Mouse (Mus musculus): ENCODE results near the gene Vmn1r205.
"Not testable (repeated sequence)": the region's sequence is repeated elsewhere in the genome, so short reads cannot be mapped to it uniquely, and the experiment has no call there.

Gene Vmn1r205

DNA sequence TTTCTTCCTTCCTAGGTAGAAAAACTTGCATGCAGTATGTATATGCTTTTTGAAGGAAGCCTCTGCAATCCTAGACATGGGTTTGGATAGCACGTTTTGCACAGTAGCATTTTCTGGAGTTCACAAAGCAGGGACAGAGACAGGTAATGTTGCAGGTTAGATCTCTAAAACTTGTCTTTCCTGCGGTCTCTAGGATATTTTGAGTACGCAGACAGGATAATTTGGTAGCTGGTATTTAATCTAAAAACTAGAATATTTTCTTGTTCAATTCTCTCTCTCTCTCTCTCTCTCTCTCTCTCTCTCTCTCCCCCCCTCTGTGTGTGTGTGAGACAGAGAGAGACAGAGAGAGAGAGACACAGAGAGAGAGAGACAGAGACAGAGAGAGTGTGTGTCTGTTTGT is at the start of gene Vmn1r205:
TSS of gene Vmn1r205 (minus strand) at position 101 of the 400 bp plus-strand sequence.
- DNase-seq (ENCODE audit: low read depth): no peak

DNA sequence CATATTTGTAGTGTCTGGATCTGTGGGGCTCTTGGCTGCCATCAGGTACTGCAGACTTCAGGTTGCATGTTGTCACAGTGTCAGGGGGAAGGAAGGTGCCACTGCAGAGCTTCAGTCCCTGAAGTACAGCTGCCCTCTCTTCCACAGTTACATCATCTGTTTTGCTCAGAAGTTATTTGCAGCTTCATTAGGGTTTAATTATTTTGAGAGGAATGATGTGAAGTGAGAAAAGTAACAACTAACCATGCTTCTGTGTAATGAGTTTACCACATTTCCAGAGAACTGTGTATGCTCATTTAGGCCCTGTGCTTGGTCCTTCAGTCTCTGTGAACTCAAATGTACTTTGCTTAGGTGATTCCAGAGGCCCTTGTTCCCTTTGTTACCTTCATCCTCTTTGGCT is 31.4 kb upstream of the Vmn1r205 start, which contains the start of gene Vmn1r206:
TSS of gene Vmn1r206 (minus strand) at position 101 of the 400 bp plus-strand sequence.
- DNase-seq (ENCODE audit: low read depth): not testable (repeated sequence)

DNA sequence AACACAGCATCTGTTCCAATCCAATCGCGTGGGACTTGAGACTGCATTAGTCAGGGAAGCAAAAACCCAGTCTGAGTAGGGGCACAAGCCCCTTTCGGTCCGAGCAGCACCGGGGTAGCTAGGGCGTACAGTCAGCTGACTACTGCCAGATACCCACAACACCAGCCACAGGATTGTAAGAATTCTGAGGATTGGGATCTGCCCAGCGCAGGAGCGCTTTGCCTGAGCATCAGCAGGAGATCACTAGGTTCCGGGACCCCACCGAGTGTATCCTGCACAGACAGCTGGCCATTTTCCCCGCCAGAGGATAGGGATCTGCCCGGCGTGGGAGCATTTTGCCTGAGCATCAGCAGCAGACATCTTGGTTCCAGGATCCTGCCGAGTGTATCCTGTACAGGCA is 9.5 kb downstream of the Vmn1r205 start:
- DNase-seq (ENCODE audit: low read depth): not testable (repeated sequence)

DNA sequence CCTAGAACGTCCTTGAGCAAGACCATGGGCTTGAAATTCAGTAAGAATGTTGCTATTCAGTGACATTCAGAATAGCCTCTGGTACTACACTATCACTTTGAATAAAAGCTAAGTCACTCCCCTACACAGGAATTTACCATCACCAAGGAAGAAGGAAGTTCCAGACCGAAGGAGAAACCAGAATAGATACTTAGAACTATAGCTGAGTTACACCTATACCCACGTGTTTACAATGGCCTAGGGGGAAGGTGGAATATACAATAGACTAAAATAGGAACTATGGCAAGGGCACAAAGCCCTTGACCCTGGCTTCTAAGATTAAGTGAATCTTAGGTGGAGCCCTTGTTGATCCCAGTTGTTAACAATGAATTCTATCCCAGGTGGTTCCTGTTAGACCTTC is 17.9 kb downstream of the Vmn1r205 start:
- DNase-seq (ENCODE audit: low read depth): not testable (repeated sequence)

DNA sequence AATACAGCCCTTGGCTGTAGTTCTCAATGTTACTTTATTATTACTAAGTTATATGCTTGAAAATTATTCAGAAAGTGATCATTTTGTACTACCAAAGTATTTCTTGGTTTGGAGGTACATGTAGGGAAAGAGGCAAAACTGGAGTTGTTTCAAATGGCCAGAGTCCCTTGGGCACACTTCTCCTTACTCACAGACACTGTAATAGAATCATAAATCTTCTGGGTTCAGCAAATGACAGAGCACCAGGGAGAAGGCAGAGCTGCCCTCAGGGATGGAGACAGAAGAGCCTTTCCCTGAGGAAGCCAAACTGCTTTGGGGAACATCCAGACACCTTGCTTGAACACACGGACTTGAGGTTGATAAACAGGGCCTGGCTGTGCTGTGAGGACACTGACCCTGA is 39.9 kb downstream of the Vmn1r205 start, which contains the start of gene Vmn1r204:
TSS of gene Vmn1r204 (plus strand) at position 301 of the 400 bp plus-strand sequence.
- DNase-seq (ENCODE audit: low read depth): not testable (repeated sequence)
